Mouse (Mus musculus) kidney, postnatal 25 days (tissue): Measurements from ENCODE around the gene Nsmce3.

Experiments used
- DNase-seq, 2 experiments: peaks; one replicate each; pipeline ENCODE4 v3.0.0; 2021; ENCODE audit warnings: mixed read lengths in 2 of 2

The Nsmce3 gene

DNA sequence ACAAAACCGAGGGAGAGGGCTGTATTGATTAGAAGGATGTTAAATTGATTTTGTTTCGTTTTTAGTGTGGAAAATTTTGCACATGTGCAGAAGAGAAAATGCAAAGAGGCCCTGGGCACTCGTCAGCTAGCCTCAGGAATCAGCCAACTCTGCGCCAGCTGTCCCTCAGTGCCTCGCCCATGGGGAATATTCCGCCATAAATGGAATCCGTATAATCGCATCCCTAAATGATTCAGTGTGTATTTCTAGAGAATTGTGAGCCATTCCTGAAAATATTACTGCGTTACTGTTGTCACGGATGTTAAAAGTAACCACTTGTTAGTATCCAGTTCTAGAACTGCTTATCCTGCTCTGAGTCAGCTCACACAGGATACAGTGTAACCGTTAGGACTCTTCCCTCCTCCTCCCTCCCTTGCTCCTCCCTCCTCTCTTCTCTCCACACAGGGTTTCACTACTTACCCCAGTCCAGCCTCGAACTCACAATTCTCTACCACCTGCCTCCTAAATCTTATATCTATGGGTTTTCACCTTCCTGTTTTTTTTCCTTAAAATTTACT, 16.2 kb downstream of the Nsmce3 start:
- DNase-seq: no peak

DNA sequence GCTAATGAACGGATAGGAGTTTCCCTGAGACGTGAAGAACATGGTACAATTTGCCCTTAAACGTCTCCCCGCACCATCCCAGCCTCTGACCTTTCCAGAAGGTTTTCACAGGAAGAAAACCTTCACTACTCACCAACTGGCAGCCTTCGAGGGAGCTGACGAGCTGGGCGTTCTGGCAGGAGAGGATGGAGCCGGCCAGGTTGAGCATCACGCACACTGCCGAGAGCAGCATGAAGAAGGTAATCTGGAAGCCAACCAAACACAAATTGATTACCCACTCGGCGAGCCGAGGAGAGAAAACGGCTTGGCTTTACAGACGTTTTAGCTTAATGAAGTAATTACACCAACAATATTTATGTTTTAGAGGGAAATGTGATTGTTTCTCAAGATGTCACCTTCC, 16.8 kb downstream of the Nsmce3 start:
- no peak for DNase-seq

DNA sequence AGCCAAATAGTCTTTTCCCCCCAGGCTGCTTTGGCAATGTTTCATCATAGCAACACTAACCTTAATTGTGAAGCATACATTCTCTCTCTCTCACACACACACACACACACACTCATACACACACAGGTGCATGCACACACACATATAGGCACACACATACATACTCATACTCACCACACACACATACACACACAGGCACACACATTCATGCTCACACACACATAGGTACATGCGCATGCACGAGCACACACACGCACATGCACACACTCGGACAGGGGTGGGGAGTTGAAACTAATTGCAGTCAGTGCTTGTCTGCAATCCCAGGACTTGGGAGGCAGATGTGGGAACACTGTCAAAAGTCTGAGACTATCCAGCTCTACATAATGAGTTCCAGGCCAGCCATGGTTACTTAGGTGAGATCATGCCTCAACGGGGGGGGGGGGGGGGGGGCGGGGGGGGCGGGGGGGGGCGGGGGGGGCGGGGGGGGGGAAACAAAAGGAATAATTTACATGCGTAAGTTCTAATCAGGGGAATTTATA, 17.3 kb downstream of the Nsmce3 start:
- DNase-seq: no peak

DNA sequence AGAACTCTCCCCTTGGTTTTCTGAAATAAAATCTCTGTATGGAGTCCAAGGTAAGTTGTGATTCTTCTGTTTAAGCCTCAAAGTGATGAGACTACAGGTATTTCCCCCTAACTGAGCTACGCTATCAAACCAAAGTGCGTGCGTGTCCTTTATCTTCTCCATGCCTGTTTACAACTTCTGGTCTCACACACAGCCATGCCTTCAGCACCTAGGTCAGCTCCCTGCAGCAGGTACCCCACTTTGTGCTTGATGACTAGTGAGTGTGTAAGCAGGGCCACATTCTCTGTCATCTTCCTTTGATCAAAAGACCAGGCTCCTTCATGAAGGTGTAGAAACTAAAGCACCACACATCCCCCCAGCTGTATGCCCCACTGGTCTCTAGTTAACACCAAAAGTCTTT, 22.0 kb downstream of the Nsmce3 start:
- peak in 1 of 2 experiments; percentile 53 for DNase-seq

DNA sequence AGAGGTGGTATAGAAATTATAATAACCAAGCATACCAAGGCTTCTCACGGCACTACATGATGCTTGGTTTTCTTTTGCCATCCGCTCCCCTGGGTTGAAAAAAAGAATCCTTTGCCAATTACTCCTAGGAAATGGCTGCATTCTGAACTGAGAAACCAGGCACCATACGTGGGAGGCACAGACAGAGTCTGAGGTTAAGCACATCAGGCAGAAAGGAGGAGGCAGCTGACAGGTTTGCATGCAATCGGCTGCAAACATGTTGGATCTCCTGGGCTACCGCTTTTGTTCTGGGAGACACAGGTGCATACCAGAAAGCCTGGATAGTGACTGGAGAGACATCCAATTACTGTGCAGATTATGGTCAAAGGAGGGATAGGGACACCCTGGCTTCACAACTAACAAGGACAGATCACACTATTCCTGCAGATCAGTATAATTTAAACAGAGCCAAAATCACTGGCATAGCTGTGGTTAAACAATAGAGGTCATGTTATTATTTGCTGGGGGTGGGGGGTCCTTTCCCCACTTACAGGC, 25.4 kb downstream of the Nsmce3 start:
- DNase-seq: no peak

DNA sequence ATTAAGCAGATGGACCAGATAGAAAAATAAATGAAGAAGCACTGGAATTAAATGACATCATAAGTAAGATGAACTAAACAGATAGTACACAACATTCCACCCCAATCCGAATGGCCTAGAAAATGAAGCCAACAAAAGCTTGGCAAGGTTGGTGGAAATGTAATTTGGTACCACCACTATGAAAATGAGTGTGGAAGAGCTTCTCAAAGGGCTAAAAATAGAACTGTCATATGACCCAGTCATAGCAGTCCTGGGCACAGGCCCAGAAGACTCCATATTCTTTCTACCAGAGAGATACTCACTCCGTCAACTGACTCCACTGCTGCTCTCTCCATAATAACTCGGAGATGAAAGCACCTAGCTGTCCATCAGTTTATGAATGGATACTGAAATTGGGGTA, 26.7 kb downstream of the Nsmce3 start:
- DNase-seq: no peak

DNA sequence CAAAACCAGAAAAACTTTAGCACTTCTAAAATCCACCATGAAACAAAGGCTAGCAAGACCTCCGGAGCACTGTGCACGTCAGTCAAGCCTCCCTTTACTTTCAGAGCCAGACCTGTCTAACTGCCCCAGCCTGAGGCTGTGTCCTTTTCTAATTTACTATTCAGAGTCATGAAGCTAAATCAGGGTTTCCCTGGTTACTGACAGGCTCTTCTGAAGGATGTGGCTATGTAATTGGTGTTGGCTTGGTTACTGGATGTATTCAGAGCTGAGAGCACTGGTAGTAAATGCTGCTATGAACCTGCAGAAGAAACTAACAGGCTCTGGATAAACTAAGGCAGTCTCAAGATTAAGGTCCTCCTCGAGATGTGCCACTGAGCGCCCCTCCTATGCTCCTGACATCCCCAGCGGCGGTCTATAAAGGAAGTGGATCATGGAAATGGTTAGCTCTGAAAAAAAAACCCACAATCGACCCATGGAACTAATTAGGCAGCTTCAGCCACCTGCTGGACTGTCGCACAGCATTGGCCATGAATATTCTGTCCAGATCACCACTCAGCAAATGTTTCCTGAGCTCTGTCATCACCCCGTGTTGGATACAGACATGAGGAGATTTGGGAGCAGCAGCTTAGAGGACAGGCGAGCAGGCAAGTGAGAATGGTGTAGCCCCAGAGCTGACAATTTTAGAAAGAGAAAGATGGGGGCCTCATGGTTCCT, 31.7 kb downstream of the Nsmce3 start:
- no peak for DNase-seq

DNA sequence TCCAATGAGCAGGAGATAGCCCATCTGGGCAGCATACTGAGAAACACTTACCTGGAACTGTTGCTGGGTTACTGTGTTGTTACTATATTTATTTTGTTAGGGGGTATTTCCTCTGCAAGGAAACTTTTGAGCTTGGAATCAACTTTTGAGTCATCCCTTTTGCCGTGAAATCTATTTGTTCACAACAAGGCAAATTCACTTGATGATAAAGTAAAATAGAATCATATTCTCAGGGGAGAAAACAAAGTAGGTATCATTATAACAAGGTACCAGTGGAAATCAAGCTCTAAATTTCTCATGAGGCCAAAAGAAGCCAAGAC, 32.3 kb downstream of the Nsmce3 start:
- DNase-seq: no peak

DNA sequence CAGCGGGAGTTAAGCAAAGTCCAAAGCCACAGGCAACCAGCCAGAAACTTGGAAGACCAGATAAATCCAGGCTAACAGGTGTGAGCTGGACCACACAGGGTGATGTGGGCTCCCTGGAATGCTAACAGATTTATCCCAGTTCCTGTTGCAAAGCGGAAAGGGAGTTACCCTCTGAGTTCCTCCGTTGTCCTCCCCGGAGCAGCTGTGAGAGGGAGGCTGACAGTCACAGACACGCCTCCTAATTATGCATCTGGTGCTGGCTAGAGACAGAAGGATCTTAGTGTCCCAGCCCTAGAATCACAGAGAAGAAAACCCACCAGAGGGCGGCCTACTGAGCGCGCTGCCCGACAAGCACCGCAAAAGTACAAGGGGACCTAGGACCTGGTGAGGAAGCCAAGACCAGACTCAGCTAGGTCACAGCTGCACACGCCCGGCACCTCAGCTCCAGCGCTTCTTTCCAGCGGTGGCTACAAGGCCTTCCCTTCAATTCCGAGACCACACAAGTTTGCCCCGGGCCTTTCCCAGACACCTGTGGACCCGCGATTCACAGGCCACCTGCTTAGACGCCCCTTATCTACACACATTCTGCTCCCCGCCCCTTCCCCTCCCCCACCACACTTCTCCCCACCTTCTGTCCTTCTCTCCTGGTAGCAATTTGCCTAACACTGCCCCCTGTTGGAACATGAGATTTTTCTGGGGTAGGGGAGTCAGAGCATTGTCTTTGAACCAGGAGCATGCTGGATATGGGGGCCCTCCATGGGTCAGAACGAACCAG, 32.8 kb downstream of the Nsmce3 start:
- peak; percentile 43 to 54 for DNase-seq

DNA sequence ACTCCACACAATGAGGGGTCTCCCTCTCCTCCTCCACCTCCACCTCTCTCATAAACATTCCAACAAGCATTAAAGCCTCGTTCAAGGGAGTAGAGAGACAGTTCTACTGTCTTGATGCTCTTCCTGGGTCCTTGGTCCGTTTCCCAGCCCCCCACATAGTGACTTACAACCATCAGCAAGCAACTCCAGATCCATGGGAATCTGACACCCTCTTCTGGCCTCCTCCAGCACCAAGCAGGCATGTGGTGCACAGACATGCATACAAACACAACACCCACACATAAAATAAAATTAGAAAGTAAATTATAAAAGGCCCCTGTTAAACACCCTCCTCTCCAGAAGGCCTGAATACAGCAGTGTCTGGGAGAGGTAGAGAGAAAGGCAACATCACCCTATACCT, 33.5 kb downstream of the Nsmce3 start:
- DNase-seq: no peak

DNA sequence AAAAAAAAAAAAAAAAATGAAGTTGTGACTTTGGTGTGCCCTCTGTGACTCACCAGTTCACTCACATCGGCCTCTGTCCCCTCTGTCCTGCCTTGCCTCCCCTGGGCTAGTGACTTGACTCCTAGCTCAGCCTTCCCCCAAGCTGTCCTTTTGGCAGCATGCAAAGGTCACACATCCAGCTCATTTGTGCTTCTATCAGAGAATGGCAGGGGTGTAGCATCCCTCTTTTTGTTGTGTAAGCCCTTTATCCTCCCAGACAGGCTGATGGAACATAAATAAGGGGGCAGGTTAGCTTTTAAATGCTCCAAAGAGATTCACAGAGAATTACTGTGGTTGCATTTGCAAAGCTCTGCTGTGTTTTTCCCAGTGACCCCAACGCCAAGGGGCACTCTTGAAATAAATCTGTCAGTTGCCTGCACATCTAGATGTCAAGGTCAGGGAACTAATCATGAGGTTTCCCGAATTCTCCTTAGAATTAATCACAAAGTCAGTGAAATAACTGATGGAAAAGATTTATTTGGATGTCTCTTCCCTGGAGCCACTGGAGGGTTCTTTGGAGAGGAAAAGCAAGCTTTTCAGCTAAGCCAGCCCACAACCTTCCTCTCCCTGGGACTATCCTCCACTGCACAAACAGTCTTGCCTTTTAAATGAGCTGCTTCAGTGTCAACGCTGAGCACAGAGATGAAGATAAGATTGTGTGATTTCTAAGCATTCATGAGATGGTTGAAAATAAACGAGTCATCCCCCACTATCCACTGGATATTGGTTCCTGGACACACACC, 42.4 kb downstream of the Nsmce3 start:
- DNase-seq: no peak

DNA sequence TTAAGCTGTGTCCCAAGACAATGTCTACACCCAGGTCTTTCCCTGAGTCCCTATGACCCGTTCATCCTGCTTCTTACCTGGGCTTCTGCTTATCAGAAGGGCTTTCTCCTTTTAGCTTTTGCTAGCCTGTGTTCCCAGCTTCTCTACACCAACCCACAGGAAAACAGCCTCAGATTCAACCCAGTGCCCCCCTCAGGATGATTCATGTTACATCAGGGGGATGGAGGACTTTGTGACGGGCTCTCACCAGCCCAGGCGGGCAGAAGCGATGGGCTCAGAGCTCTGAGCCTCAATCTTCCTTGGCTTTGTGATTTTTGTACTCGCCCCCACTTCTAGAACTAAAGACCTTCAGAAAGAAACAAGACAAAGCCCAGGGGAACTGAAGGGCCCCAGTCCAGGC, 51.7 kb downstream of the Nsmce3 start:
- no peak for DNase-seq

DNA sequence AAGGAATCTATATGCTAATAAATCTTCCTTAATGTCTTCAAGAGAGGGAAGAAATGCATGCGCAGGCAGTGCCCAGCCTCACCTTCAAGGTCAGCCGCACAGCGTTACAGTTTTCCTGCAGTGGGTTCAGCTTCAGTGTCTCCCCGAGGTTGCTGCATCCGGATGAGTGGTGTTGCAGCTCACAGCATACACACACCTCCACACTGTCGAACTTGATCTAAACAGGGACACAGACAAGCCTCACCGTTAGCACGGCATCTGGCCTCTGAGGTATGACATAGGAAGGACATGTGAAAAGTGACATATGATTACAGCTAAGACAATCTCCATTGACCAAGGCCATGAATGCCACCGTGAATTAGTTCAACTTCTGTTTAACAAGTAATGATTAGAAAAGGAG, 53.1 kb downstream of the Nsmce3 start:
- no peak for DNase-seq
